Mouse (Mus musculus) kidney, adult 2 months (tissue): ENCODE measurements at regions not wholly inside any gene's neighbourhood (a gene's known extent, or its start where the extent isn't known, plus 50 kb on each side); places are given as distances from the start of the nearest gene placed in this dataset.

Experiments used
- CTCF ChIP-seq: fragments of 200-500 bp; conservative IDR thresholded peaks from 2 replicates; pipeline ENCODE4 v1.5.1; 2011; ENCODE audit warnings: low read depth, mild to moderate bottlenecking, control low read depth, low read length, moderate library complexity, mixed read lengths; ENCODE audit not compliant: insufficient read depth, insufficient read length
- POLR2A ChIP-seq: fragments of 200-500 bp; IDR thresholded peaks from one replicate; pipeline ENCODE4 v1.6.1; 2011; ENCODE audit warnings: low read depth, low read length, control low read depth

- TF ChIP-seq POLR2A (no peak), CTCF (no peak)
Observed at GRCm38 (mm10) chr4:4403812-4404211, 326.5 kb upstream of the Sdr16c6 start.
